ENCODE assay signal across 19 mouse cellular contexts in genomic region chr1:171976826-171977539, GRCm38 (mm10). TPM values are rescaled to one million over a fixed set of nuclear protein-coding genes. Genes with fewer than 3 reads are reported as not detected.
"Had no signal": no experiment of that assay in that cellular context is flagged by ENCODE, and none has a peak within 500 bp of the region (broad histone marks: within the 10 kb centered on the region; RNA-seq: fewer than 3 reads in every experiment).

No protein-coding gene starts in this region.

- H3K9me3 ChIP-seq: limb, embryonic 10.5 days; liver, embryonic 12.5 days; liver, embryonic 15.5 days; lung, embryonic 15.5 days; midbrain, embryonic 13.5 days had no signal

- H3K36me3 ChIP-seq: limb, embryonic 10.5 days; limb, embryonic 13.5 days; liver, embryonic 12.5 days; liver, embryonic 15.5 days; lung, embryonic 15.5 days; midbrain, embryonic 13.5 days had no signal

- DNase-seq: kidney, adult 11 months; kidney, postnatal 36 days; layer of hippocampus, adult 9-11 months; liver; lung, adult 18-20 months; thymus, postnatal 25 days had no signal

- ATAC-seq: liver, embryonic 12.5 days; midbrain, embryonic 13.5 days had no signal

- H3K27ac ChIP-seq: kidney, postnatal 0 days; layer of hippocampus, adult 2 months; limb, embryonic 10.5 days; limb, embryonic 13.5 days; liver, embryonic 12.5 days; liver, embryonic 15.5 days; lung, embryonic 15.5 days; macrophage; midbrain, embryonic 13.5 days had no signal

- H3K4me1 ChIP-seq: limb, embryonic 10.5 days; limb, embryonic 13.5 days; liver, embryonic 12.5 days; liver, embryonic 15.5 days; lung, embryonic 15.5 days; midbrain, embryonic 13.5 days had no signal

- H3K9ac ChIP-seq: limb, embryonic 13.5 days; liver, embryonic 12.5 days; liver, embryonic 15.5 days; lung, embryonic 15.5 days; midbrain, embryonic 13.5 days had no signal

- H3K4me3 ChIP-seq: layer of hippocampus, adult 2 months; limb, embryonic 10.5 days; limb, embryonic 13.5 days; liver, embryonic 12.5 days; liver, embryonic 15.5 days; lung, embryonic 15.5 days; midbrain, embryonic 13.5 days had no signal

- H3K4me2 ChIP-seq: limb, embryonic 13.5 days; liver, embryonic 12.5 days; liver, embryonic 15.5 days; lung, embryonic 15.5 days; midbrain, embryonic 13.5 days had no signal

- H3K27me3 ChIP-seq: limb, embryonic 13.5 days; liver, embryonic 12.5 days; liver, embryonic 15.5 days; lung, embryonic 15.5 days; midbrain, embryonic 13.5 days had no signal

RNA-seq across cellular contexts. Expression of gene Slamf6, which starts 59.7 kb away (rescaled TPM):
- total RNA-seq: layer of hippocampus, adult 2 months; layer of hippocampus, postnatal 25 days; midbrain, postnatal 0 days had no signal
- polyA plus RNA-seq: limb, embryonic 10.5 days; midbrain, embryonic 13.5 days; neural tube, embryonic 14.5 days; stomach, embryonic 14.5 days had no signal
